Mouse (Mus musculus) spleen, postnatal 10 days (tissue): ENCODE results near the gene Sclt1.

ENCODE experiments used
- DNase-seq, 2 experiments: peaks; one replicate each; pipeline ENCODE4 v3.0.0; 2021 to 2022; ENCODE audit warnings: low spot score in 2 of 2

Sclt1 gene

GRCm38 (mm10) chr3:41586917-41587316 is 155.4 kb downstream of the Sclt1 start:
- no peak for DNase-seq

- no peak for DNase-seq
These were observed 156.0 kb downstream of the Sclt1 start for GRCm38 (mm10) chr3:41586330-41586729.

- DNase-seq: no peak
These were observed 156.8 kb downstream of the Sclt1 start for GRCm38 (mm10) chr3:41585548-41585947.

GRCm38 (mm10) chr3:41583621-41584020 is 158.7 kb downstream of the Sclt1 start:
- no peak for DNase-seq

- no peak for DNase-seq
These were observed 159.2 kb downstream of the Sclt1 start for GRCm38 (mm10) chr3:41583092-41583491.

- no peak for DNase-seq
These were observed 160.1 kb downstream of the Sclt1 start for GRCm38 (mm10) chr3:41582256-41582655.

GRCm38 (mm10) chr3:41581436-41581835 is 160.9 kb downstream of the Sclt1 start:
- DNase-seq: no peak

- no peak for DNase-seq
These were observed 161.7 kb downstream of the Sclt1 start for GRCm38 (mm10) chr3:41580401-41581323.

GRCm38 (mm10) chr3:41579873-41580272 is 162.4 kb downstream of the Sclt1 start:
- DNase-seq: no peak

- no peak for DNase-seq
These were observed 165.1 kb downstream of the Sclt1 start for GRCm38 (mm10) chr3:41577240-41577639.
